Mouse (Mus musculus) stomach, embryonic 15.5 days (tissue): ENCODE measurements around the gene Bclaf3. TPM values are rescaled to one million over a fixed set of nuclear protein-coding genes. Genes with fewer than 3 reads are reported as not detected.
"Not testable (repeated sequence)": the region's sequence is repeated elsewhere in the genome, so short reads cannot be mapped to it uniquely, and the experiment has no call there.

ENCODE experiments used
- ATAC-seq: fragments of 200-750 bp; cut with Nextera tagmentation; 2 replicates; pipeline ENCODE4 v1.8.0; 2017; ENCODE audit warnings: low read depth, moderate number of reproducible peaks, moderate TSS enrichment; ENCODE audit not compliant: insufficient read depth, low FRiP score
- H3K27ac ChIP-seq: fragments of 300-500 bp; sonication (generic); 2 replicates; pipeline ENCODE4 v1.5.1; 2015; ENCODE audit warnings: mild to moderate bottlenecking, inconsistent platforms
- H3K27me3 ChIP-seq: fragments of 300-500 bp; sonication (generic); replicated peaks from 2 replicates; pipeline ENCODE4 v1.6.1; 2015; ENCODE audit warnings: inconsistent platforms
- H3K36me3 ChIP-seq: fragments of 300-500 bp; sonication (generic); 2 replicates; pipeline ENCODE4 v1.6.1; 2015; ENCODE audit warnings: inconsistent platforms
- H3K4me1 ChIP-seq: fragments of 300-500 bp; sonication (generic); 2 replicates; pipeline ENCODE4 v1.6.1; 2015; ENCODE audit warnings: inconsistent platforms
- H3K4me2 ChIP-seq: fragments of 300-500 bp; sonication (generic); 2 replicates; pipeline ENCODE4 v1.6.1; 2015; ENCODE audit warnings: mild to moderate bottlenecking, inconsistent platforms
- H3K4me3 ChIP-seq: fragments of 300-500 bp; sonication (generic); replicated peaks from 2 replicates; pipeline ENCODE4 v1.5.1; 2015; ENCODE audit warnings: inconsistent platforms
- H3K9ac ChIP-seq: fragments of 300-500 bp; sonication (generic); 2 replicates; pipeline ENCODE4 v1.6.1; 2015; ENCODE audit warnings: inconsistent platforms
- H3K9me3 ChIP-seq: fragments of 300-500 bp; sonication (generic); 2 replicates; pipeline ENCODE4 v1.6.1; 2016; ENCODE audit warnings: inconsistent platforms
- WGBS: fragments of 180-500 bp; shearing (Covaris S2); methylation state at CpG from one replicate; pipeline ENCODE4 v1.1.7; 2015; 5-methylcytosine and 5-hydroxymethylcytosine counted together
- polyA plus RNA-seq: library from polyadenylated mRNA; unstranded; fragments of >200 nt; fragmentation: Nextera tagmentation; extraction: Ambion mirVana; gene quantifications from 2 replicates; pipeline ENCODE4 v1.2.1, GENCODE M21; 2015

The Bclaf3 gene
- polyA plus RNA-seq, 1 experiment from 2014 or later = 16.8 TPM

DNA sequence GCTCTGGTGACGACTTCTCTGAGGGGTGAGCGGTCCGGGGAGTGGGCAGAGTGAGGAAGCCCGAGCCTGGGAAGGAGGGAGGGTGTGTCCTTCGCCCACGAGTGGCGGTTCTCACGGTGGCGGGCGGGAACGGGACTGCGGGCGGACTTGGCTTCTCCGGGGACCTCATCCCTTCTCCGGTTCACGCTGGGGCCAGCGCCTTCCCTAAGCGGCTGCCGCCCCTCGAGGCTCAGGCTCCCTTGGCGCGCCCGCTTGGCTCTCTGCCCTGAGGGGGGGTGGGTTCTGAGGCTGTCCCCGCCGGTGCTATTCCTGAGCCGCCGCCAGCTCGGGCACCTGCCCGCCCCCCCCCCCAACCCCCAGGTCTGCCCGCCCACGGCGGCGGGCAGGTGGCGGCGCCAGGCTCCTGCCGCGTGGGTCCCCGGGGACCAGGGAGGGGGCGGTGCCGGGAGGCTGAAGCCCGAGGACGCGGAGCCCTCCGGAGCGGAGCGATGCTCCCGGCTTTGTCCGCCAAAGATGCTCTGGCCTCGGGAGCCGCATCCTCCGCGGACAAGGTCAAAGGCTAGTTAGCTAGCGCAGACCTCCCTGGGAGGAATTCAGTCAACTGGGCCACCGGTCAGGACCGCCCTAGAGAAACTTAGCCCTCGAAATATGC, 6.4 kb downstream of the Bclaf3 start:
- Histone ChIP-seq H3K27me3 (no peaks in the 10 kb centered on the region), H3K4me1 (no peaks in the 10 kb centered on the region), H3K9ac (peak overlapping the region; percentile 23; the same call in 1 of the 2 replicates), H3K36me3 (no peaks in the 10 kb centered on the region), H3K9me3 (no peaks in the 10 kb centered on the region), H3K4me3 (peak overlapping the region; percentile 60), H3K27ac (peak overlapping the region; percentile 80), H3K4me2 (peak overlapping the region; percentile 52)
- 0 out of 2 replicates have a peak, but pooled peaks have one; percentile 14 for ATAC-seq
- 16% methylated on average over 51 of the region's 56 CpGs for whole genome bisulfite sequencing

- no peaks in the 10 kb centered on the region for H3K9me3 ChIP-seq
- no peak overlapping the region for H3K4me2 ChIP-seq
- no peak overlapping the region for H3K27ac ChIP-seq
- ATAC-seq = no peak
- no peak overlapping the region for H3K4me3 ChIP-seq
- no peaks in the 10 kb centered on the region for H3K27me3 ChIP-seq
- 84% methylated on average over 18 of the region's 18 CpGs for WGBS
- no peaks in the 10 kb centered on the region for H3K4me1 ChIP-seq
- H3K9ac ChIP-seq = no peak overlapping the region
- no peaks in the 10 kb centered on the region for H3K36me3 ChIP-seq
Observed at GRCm38 (mm10) chrX:159541936-159542335, 15.4 kb downstream of the Bclaf3 start.

GRCm38 (mm10) chrX:159547093-159547492, 20.6 kb downstream of the Bclaf3 start:
- H3K27me3 ChIP-seq = no peaks in the 10 kb centered on the region
- no peaks in the 10 kb centered on the region for H3K9me3 ChIP-seq
- no peak overlapping the region for H3K9ac ChIP-seq
- no peak overlapping the region for H3K4me3 ChIP-seq
- no peak overlapping the region for H3K4me2 ChIP-seq
- no peak for ATAC-seq
- H3K4me1 ChIP-seq = no peaks in the 10 kb centered on the region
- H3K36me3 ChIP-seq = no peaks in the 10 kb centered on the region
- WGBS = 92% methylated on average over 5 of the region's 5 CpGs
- H3K27ac ChIP-seq = no peak overlapping the region

DNA sequence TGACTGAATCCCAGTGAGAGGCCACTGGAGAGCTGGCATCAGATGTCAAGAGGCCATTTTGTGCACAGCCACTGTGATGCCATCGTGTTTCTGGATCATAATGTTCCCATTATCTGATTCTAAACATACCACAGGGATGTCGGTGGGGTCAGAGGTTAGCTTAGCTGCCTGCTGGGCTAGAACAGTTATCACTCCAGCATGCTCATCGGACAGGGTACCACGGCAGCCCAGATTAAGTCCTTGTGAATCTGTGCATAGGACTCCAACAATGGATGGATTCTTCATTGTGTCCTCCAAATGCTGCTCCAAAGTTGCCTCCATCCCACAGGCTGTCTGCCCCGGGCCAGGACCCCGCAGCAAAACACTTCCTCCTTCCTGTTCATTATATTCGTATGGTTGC, 58.2 kb downstream of the Bclaf3 start:
- not testable (repeated sequence) for H3K4me2 ChIP-seq, H3K4me3 ChIP-seq, H3K36me3 ChIP-seq, ATAC-seq, H3K27ac ChIP-seq, H3K9me3 ChIP-seq, H3K27me3 ChIP-seq, H3K4me1 ChIP-seq, H3K9ac ChIP-seq
- 73% methylated on average over 7 of the region's 7 CpGs for WGBS

- H3K36me3 ChIP-seq = no peaks in the 10 kb centered on the region
- H3K4me2 ChIP-seq = no peak overlapping the region
- H3K4me1 ChIP-seq = no peaks in the 10 kb centered on the region
- no peak for ATAC-seq
- WGBS = 57% methylated on average over 1 of the region's 1 CpGs
- no peaks in the 10 kb centered on the region for H3K9me3 ChIP-seq
- H3K27ac ChIP-seq = no peak overlapping the region
- no peaks in the 10 kb centered on the region for H3K27me3 ChIP-seq
- H3K9ac ChIP-seq = no peak overlapping the region
- H3K4me3 ChIP-seq = no peak overlapping the region
Observed at GRCm38 (mm10) chrX:159591633-159592032, 65.1 kb downstream of the Bclaf3 start.

GRCm38 (mm10) chrX:159597502-159597901, 71.0 kb downstream of the Bclaf3 start:
- Histone ChIP-seq H3K27ac (no peak overlapping the region), H3K4me3 (no peak overlapping the region)

GRCm38 (mm10) chrX:159604832-159605231, 78.3 kb downstream of the Bclaf3 start:
- 60% methylated on average over 2 of the region's 2 CpGs for WGBS
- 0 out of 2 replicates have a peak, but pooled peaks cover 4% of the 10 kb centered on the region for H3K27me3 ChIP-seq
- H3K4me2 ChIP-seq = no peak overlapping the region
- no peak overlapping the region for H3K9ac ChIP-seq
- H3K4me3 ChIP-seq = no peak overlapping the region
- no peak overlapping the region for H3K27ac ChIP-seq
- ATAC-seq = peak; percentile 31; the same call in 1 of the 2 replicates
- H3K36me3 ChIP-seq = no peaks in the 10 kb centered on the region
- H3K9me3 ChIP-seq = no peaks in the 10 kb centered on the region
- H3K4me1 ChIP-seq = no peaks in the 10 kb centered on the region

More at GRCm38 (mm10) chrX:159597502-159597901, 71.0 kb downstream of the Bclaf3 start:
- no peaks in the 10 kb centered on the region for H3K36me3 ChIP-seq
- H3K9ac ChIP-seq = no peak overlapping the region
- no peaks in the 10 kb centered on the region for H3K9me3 ChIP-seq
- no peaks in the 10 kb centered on the region for H3K27me3 ChIP-seq
- no peak; the same call in 1 of the 2 replicates for ATAC-seq
- no peaks in the 10 kb centered on the region for H3K4me1 ChIP-seq
- no peak overlapping the region for H3K4me2 ChIP-seq
- 61% methylated on average over 1 of the region's 1 CpGs for WGBS

DNA sequence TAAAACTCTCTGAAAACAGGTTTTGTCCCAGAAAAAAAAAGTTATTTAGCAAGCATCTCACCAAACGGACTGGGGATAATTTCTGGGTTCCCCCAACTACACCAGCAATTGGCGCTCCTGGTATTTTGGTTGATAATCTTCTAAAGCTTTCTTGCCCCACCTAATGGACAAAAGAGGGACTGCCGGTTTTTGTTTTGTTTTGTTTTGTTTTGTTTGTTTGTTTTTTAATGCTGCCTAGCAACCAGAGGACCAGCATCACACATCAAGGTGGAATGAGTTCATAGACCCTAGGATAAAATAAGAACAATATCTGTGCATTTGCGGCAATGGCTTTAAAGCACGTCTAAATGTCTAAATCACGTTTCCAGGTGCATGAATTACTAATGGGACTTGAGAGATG, 80.4 kb downstream of the Bclaf3 start:
- no peak overlapping the region for H3K9ac ChIP-seq
- H3K4me3 ChIP-seq = no peak overlapping the region
- ATAC-seq = no peak
- H3K4me2 ChIP-seq = no peak overlapping the region
- H3K27me3 ChIP-seq = 0 out of 2 replicates have a peak, but pooled peaks cover 4% of the 10 kb centered on the region
- no peak overlapping the region for H3K27ac ChIP-seq
- whole genome bisulfite sequencing = 48% methylated on average over 6 of the region's 6 CpGs
- H3K4me1 ChIP-seq = no peaks in the 10 kb centered on the region
- no peaks in the 10 kb centered on the region for H3K9me3 ChIP-seq
- no peaks in the 10 kb centered on the region for H3K36me3 ChIP-seq

GRCm38 (mm10) chrX:159626208-159626906, 99.9 kb downstream of the Bclaf3 start:
- Histone ChIP-seq H3K4me3 (peak overlapping the region; percentile 59), H3K36me3 (no peaks in the 10 kb centered on the region), H3K9ac (no peak overlapping the region), H3K4me1 (no peaks in the 10 kb centered on the region), H3K4me2 (peak overlapping the region; percentile 70), H3K9me3 (no peaks in the 10 kb centered on the region), H3K27ac (no peak overlapping the region), H3K27me3 (no peaks in the 10 kb centered on the region)
- 22% methylated on average over 12 of the region's 12 CpGs for WGBS
- ATAC-seq = peak; percentile 33; the same call in 1 of the 2 replicates

DNA sequence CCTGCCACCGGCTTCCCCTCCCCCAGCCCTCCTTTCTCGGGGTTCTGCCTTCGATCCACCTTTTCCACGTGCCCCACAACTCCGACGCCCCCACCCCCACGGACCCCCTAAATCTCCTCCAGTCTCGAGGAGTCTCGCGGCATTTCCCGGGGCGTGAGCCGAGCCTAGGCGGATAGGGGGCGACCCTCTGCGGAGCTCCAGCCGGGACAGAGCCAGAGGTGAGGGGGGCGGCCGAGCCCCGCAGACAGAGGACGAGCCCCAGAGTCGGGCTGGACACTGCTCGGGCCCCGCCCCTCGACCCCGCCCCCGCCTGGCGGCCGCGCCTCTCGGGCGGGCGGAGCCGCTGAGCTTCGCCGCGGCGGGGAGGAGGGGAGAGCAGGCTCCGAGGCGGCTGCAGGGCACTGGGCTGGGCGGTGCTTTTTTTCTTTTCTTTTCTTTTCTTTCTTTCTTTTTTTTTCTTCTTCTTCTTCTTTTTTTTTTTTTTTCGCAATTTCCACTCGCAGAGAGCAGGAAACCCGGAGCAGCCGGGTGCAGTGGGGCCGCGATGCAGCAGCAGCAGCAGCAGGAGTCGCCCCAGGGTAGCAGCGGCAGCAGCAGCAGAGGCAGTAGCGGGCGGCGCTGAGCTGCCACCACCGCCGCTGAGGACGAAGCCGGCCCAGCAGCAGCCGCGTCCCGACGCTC, 100.6 kb downstream of the Bclaf3 start, which contains the start of gene Sh3kbp1:
Gene Sh3kbp1 (plus strand): TSS at position 366 of the 681 bp plus-strand sequence.
- WGBS = 13% methylated on average over 54 of the region's 60 CpGs
- Histone ChIP-seq H3K36me3 (no peaks in the 10 kb centered on the region), H3K4me1 (no peaks in the 10 kb centered on the region), H3K4me3 (peak within 1 kb of the TSS; percentile 59), H3K9me3 (no peaks in the 10 kb centered on the region), H3K27me3 (no peaks in the 10 kb centered on the region), H3K4me2 (peak within 1 kb of the TSS; percentile 70), H3K9ac (peak within 1 kb of the TSS; percentile 46; the same call in 1 of the 2 replicates), H3K27ac (peak within 1 kb of the TSS; percentile 67)
- ATAC-seq = peak; percentile 85

GRCm38 (mm10) chrX:159627588-159628566, 101.4 kb downstream of the Bclaf3 start:
- H3K27ac ChIP-seq = peak overlapping the region; percentile 67
- no peaks in the 10 kb centered on the region for H3K4me1 ChIP-seq
- no peaks in the 10 kb centered on the region for H3K27me3 ChIP-seq
- peak; percentile 70; the same call in 1 of the 2 replicates for ATAC-seq
- H3K9ac ChIP-seq = peak overlapping the region; percentile 46; the same call in 1 of the 2 replicates
- H3K36me3 ChIP-seq = no peaks in the 10 kb centered on the region
- H3K9me3 ChIP-seq = no peaks in the 10 kb centered on the region
- peak overlapping the region; percentile 70 for H3K4me2 ChIP-seq
- peak overlapping the region; percentile 59 for H3K4me3 ChIP-seq
- WGBS = 25% methylated on average over 56 of the region's 56 CpGs
